Mouse (Mus musculus): ENCODE measurements at regions not wholly inside any gene's neighbourhood (a gene's known extent, or its start where the extent isn't known, plus 50 kb on each side); places are given as distances from the start of the nearest gene placed in this dataset.

GRCm38 (mm10) chr1:35838625-35839024, 229.6 kb upstream of the Hs6st1 start:
- Histone ChIP-seq H3K9me3 (replicated peaks; ENCODE audit: insufficient read depth, low read length) (no peaks in the 10 kb centered on the region), H3K4me1 (ENCODE audit: control insufficient read depth in 1 of 2, insufficient read depth in 2 of 2, low read length in 2 of 2) (peaks cover 0 to 11% of the 10 kb centered on the region in 2 experiments; a peak in 1 of 4 replicates), H3K9ac (ENCODE audit: control insufficient read depth, low read depth, low read length, poor library complexity, severe bottlenecking) (no peak overlapping the region), H3K27me3 (ENCODE audit: control insufficient read depth in 1 of 2, insufficient read depth in 2 of 2, low read length in 2 of 2) (peaks cover 0 to 2% of the 10 kb centered on the region in 2 experiments; a peak in 2 of 4 replicates), H3K4me3 (ENCODE audit: control insufficient read depth in 1 of 2, insufficient read depth in 1 of 2, low read depth in 2 of 2, low read length in 2 of 2) (no peak overlapping the region), H3K27ac (ENCODE audit: control insufficient read depth, low read depth, low read length) (no peak overlapping the region), H3K36me3 (ENCODE audit: control insufficient read depth in 1 of 2, insufficient read depth in 2 of 2, low read length in 2 of 2) (peaks cover 0 to 9% of the 10 kb centered on the region in 2 experiments; a peak in 2 of 4 replicates), H3K79me2 (ENCODE audit: control insufficient read depth, insufficient read depth, low read length, poor library complexity) (no peaks in the 10 kb centered on the region)
- TF ChIP-seq SMC3 (IDR thresholded peaks at IDR 0.05; ENCODE audit: low read depth, low read length) (no peak), RCOR1 (IDR thresholded peaks at IDR 0.05; ENCODE audit: low read depth, low read length) (no peak), SIN3A (IDR thresholded peaks at IDR 0.05; ENCODE audit: low read length) (no peak), TCF12 (IDR thresholded peaks at IDR 0.05; ENCODE audit: low read depth, low read length) (no peak), POLR2AphosphoS2 (IDR thresholded peaks at IDR 0.05; ENCODE audit: low read length) (no peak), ETS1 (IDR thresholded peaks at IDR 0.05; ENCODE audit: low read depth, low read length) (no peak), KAT2A (conservative IDR thresholded peaks at IDR 0.05; ENCODE audit: low read depth, low read length) (no peak), E2F4 (IDR thresholded peaks at IDR 0.05; ENCODE audit: borderline replicate concordance, low read depth, low read length) (no peak), MYB (IDR thresholded peaks at IDR 0.05; ENCODE audit: low read depth, low read length) (no peak), JUND (IDR thresholded peaks at IDR 0.05; ENCODE audit: low read depth, low read length) (no peak), UBTF (IDR thresholded peaks at IDR 0.05; ENCODE audit: borderline replicate concordance, insufficient read depth, low read depth, low read length) (no peak), MYC (IDR thresholded peaks at IDR 0.05; ENCODE audit: low read depth, low read length) (no peak), ZKSCAN1 (IDR thresholded peaks at IDR 0.05; ENCODE audit: low read depth, low read length) (no peak), MAX (IDR thresholded peaks at IDR 0.05; ENCODE audit: low read length) (no peak), TBP (IDR thresholded peaks at IDR 0.05; ENCODE audit: low read depth, low read length) (no peak), EP300 (IDR thresholded peaks at IDR 0.05; ENCODE audit: low read depth in 1 of 2, low read length in 2 of 2) (no peak), ZNF384 (IDR thresholded peaks at IDR 0.05; ENCODE audit: low read depth, low read length) (no peak), MEF2A (IDR thresholded peaks at IDR 0.05; ENCODE audit: extremely low read depth, insufficient replicate concordance, low read depth, low read length, poor library complexity, severe bottlenecking) (no peak), MAZ (IDR thresholded peaks at IDR 0.05; ENCODE audit: low read depth, low read length) (no peak)
- DNase-seq (ENCODE audit: low read depth, low spot score) = no peak

GRCm38 (mm10) chr1:35839446-35839845, 228.8 kb upstream of the Hs6st1 start:
- no peak overlapping the region for H3K9ac ChIP-seq (ENCODE audit: control insufficient read depth, low read depth, low read length, poor library complexity, severe bottlenecking)
- H3K9me3 ChIP-seq (replicated peaks; ENCODE audit: insufficient read depth, low read length) = no peaks in the 10 kb centered on the region
- H3K27ac ChIP-seq (ENCODE audit: control insufficient read depth, low read depth, low read length) = no peak overlapping the region
- DNase-seq (ENCODE audit: low read depth, low spot score) = peak; percentile 79
- H3K27me3 ChIP-seq (ENCODE audit: control insufficient read depth in 1 of 2, insufficient read depth in 2 of 2, low read length in 2 of 2) = peaks cover 0 to 2% of the 10 kb centered on the region in 2 experiments; a peak in 2 of 4 replicates
- peaks cover 0 to 9% of the 10 kb centered on the region in 2 experiments; a peak in 2 of 4 replicates for H3K36me3 ChIP-seq (ENCODE audit: control insufficient read depth in 1 of 2, insufficient read depth in 2 of 2, low read length in 2 of 2)
- H3K79me2 ChIP-seq (ENCODE audit: control insufficient read depth, insufficient read depth, low read length, poor library complexity) = no peaks in the 10 kb centered on the region
- H3K4me3 ChIP-seq (ENCODE audit: control insufficient read depth in 1 of 2, insufficient read depth in 1 of 2, low read depth in 2 of 2, low read length in 2 of 2) = no peak overlapping the region
- peaks cover 0 to 11% of the 10 kb centered on the region in 2 experiments; a peak in 1 of 4 replicates for H3K4me1 ChIP-seq (ENCODE audit: control insufficient read depth in 1 of 2, insufficient read depth in 2 of 2, low read length in 2 of 2)
- no peak for TF ChIP-seq NELFE (IDR thresholded peaks at IDR 0.05; ENCODE audit: low read depth, low read length)
- no peak for TF ChIP-seq CHD2 (IDR thresholded peaks at IDR 0.05; ENCODE audit: low read length)
- peak; percentile 60 to 97 (median 70) for TF ChIP-seq CTCF (IDR thresholded peaks at IDR 0.05 in 2 of 3, conservative IDR thresholded peaks at IDR 0.05 in 1 of 3; ENCODE audit: control insufficient read depth in 1 of 3, insufficient read depth in 1 of 3, low read depth in 2 of 3, low read length in 3 of 3, poor library complexity in 1 of 3, severe bottlenecking in 1 of 3)
- no peak for TF ChIP-seq POLR2A (IDR thresholded peaks at IDR 0.05; ENCODE audit: control insufficient read depth in 1 of 2, insufficient read depth in 1 of 2, low read depth in 1 of 2, low read length in 2 of 2, poor library complexity in 1 of 2)
- TF ChIP-seq RCOR1 (IDR thresholded peaks at IDR 0.05; ENCODE audit: low read depth, low read length) = no peak
- no peak for TF ChIP-seq USF1 (IDR thresholded peaks at IDR 0.05; ENCODE audit: low read depth, low read length)
- 0 out of 2 replicates have a peak, but pooled peaks have one; percentile 14 for TF ChIP-seq MAX (IDR thresholded peaks at IDR 0.05; ENCODE audit: low read length)
- TF ChIP-seq MYB (IDR thresholded peaks at IDR 0.05; ENCODE audit: low read depth, low read length) = no peak
- peak; percentile 92 for TF ChIP-seq RAD21 (IDR thresholded peaks at IDR 0.05; ENCODE audit: low read depth, low read length)
- TF ChIP-seq CHD1 (IDR thresholded peaks at IDR 0.05; ENCODE audit: low read depth, low read length) = no peak
- no peak for TF ChIP-seq ETS1 (IDR thresholded peaks at IDR 0.05; ENCODE audit: low read depth, low read length)
- TF ChIP-seq BHLHE40 (IDR thresholded peaks at IDR 0.05; ENCODE audit: borderline replicate concordance, low read depth, low read length) = no peak
- TF ChIP-seq TBP (IDR thresholded peaks at IDR 0.05; ENCODE audit: low read depth, low read length) = no peak
- TF ChIP-seq ZKSCAN1 (IDR thresholded peaks at IDR 0.05; ENCODE audit: low read depth, low read length) = no peak
- TF ChIP-seq SMC3 (IDR thresholded peaks at IDR 0.05; ENCODE audit: low read depth, low read length) = peak; percentile 96
- no peak for TF ChIP-seq NRF1 (IDR thresholded peaks at IDR 0.05; ENCODE audit: insufficient read depth, low read depth, low read length, poor library complexity, severe bottlenecking)
- no peak for TF ChIP-seq MEF2A (IDR thresholded peaks at IDR 0.05; ENCODE audit: extremely low read depth, insufficient replicate concordance, low read depth, low read length, poor library complexity, severe bottlenecking)
- TF ChIP-seq EP300 (IDR thresholded peaks at IDR 0.05; ENCODE audit: low read depth in 1 of 2, low read length in 2 of 2) = no peak
- no peak for TF ChIP-seq UBTF (IDR thresholded peaks at IDR 0.05; ENCODE audit: borderline replicate concordance, insufficient read depth, low read depth, low read length)
- peak; percentile 98 for TF ChIP-seq ZC3H11A (IDR thresholded peaks at IDR 0.05; ENCODE audit: low read depth, low read length)
- no peak for TF ChIP-seq ELF1 (IDR thresholded peaks at IDR 0.05; ENCODE audit: low read depth, low read length)
- no peak for TF ChIP-seq KAT2A (conservative IDR thresholded peaks at IDR 0.05; ENCODE audit: low read depth, low read length)
